Mouse (Mus musculus): ENCODE results near the gene Tert. TPM values are rescaled to one million over a fixed set of nuclear protein-coding genes. Genes with fewer than 3 reads are reported as not detected.

Tert gene
- 4.5 to 6.8 TPM (median 5.1 TPM) in 4 replicates for total RNA-seq (2023; ENCODE audit: inconsistent age)

DNA sequence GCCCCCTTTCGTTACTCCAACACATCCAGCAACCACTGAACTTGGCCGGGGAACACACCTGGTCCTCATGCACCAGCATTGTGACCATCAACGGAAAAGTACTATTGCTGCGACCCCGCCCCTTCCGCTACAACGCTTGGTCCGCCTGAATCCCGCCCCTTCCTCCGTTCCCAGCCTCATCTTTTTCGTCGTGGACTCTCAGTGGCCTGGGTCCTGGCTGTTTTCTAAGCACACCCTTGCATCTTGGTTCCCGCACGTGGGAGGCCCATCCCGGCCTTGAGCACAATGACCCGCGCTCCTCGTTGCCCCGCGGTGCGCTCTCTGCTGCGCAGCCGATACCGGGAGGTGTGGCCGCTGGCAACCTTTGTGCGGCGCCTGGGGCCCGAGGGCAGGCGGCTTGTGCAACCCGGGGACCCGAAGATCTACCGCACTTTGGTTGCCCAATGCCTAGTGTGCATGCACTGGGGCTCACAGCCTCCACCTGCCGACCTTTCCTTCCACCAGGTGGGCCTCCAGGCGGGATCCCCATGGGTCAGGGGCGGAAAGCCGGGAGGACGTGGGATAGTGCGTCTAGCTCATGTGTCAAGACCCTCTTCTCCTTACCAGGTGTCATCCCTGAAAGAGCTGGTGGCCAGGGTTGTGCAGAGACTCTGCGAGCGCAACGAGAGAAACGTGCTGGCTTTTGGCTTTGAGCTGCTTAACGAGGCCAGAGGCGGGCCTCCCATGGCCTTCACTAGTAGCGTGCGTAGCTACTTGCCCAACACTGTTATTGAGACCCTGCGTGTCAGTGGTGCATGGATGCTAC is at the start of gene Tert:
TSS of gene Tert (plus strand) at position 167 of the 805 bp plus-strand sequence.

DNA sequence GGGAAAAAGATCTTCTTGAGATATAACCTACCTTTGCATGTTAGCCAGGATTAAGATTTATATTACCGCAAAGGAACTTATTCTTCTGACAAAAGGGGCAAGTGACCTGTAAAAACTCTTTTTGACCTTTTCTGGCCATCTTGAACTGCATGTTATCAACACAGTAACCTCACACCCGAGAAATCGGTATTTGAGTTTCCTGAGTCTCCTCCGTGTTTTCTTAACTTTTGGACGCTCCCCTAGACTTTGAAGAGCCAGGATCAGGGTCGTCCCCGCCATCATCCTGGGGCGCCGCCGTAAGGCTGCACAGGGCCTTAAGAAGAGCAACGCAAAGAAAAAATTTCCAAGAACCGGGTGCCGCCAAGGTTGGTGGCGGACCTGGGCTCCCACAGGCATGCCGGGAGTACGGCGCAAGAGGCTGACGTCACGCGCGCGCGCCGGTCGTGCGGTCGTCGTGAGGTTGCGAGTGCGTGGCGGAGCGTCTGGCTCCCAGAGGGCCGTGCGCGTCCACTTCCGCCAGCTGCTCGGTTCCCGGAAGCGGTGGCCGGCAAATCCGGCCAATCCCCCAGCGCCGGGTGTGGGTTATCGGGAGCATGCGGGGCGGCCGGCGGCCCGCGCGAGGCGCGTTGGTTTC is 23.1 kb upstream of the Tert start, which contains the start of gene Clptm1l:
TSS of gene Clptm1l (plus strand) at position 485 of the 634 bp plus-strand sequence.

DNA sequence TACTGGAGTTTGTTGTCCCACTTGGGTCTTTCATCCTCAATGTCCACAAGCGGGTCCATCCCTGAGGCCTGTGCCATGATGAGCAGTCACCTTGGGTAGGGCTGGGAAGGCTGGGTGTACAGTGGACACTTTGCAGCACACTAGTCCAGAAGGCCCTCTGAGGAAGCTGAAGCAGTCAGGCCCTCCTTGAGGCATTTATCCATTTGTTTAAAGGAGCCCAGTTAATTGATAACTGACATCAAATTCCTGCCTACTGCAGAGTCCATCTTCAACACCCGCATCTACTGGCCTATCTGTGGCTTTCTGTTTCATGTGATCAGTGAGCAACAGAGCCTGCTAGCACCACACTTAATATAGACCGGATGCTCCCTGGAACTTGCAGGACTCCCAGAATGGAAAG is 51.1 kb downstream of the Tert start, which contains the start of gene Slc6a18:
TSS of gene Slc6a18 (minus strand) at position 171 of the 400 bp plus-strand sequence.

Other genes starting within 250 kb of the Tert start
- 108 to 130 TPM (median 124 TPM) in 4 replicates for gene Lpcat1, start 159.7 kb upstream of the Tert start, total RNA-seq (2023; ENCODE audit: inconsistent age)
- not detected in 4 replicates for gene Slc6a3, start 90.2 kb upstream of the Tert start, total RNA-seq (2023; ENCODE audit: inconsistent age)
- gene Clptm1l, start 22.9 kb upstream of the Tert start, total RNA-seq (2023; ENCODE audit: inconsistent age) = 125 to 154 TPM (median 129 TPM) in 4 replicates
- not detected in 4 replicates for gene Slc6a18, start 51.1 kb downstream of the Tert start, total RNA-seq (2023; ENCODE audit: inconsistent age)
- not detected in 4 replicates for gene Slc6a19, start 78.0 kb downstream of the Tert start, total RNA-seq (2023; ENCODE audit: inconsistent age)
- gene Slc12a7, start 106.2 kb downstream of the Tert start, total RNA-seq (2023; ENCODE audit: inconsistent age) = 7.6 to 11.5 TPM (median 9.4 TPM) in 4 replicates
- gene Nkd2, start 220.7 kb downstream of the Tert start, total RNA-seq (2023; ENCODE audit: inconsistent age) = not detected in 4 replicates